Mouse (Mus musculus): ENCODE data around the gene Zkscan17.
"Not testable (repeated sequence)": the region's sequence is repeated elsewhere in the genome, so short reads cannot be mapped to it uniquely, and the experiment has no call there.

The Zkscan17 gene

GRCm38 (mm10) chr11:59526472-59527080, at the start of gene Zkscan17:
Gene Zkscan17 (minus strand): TSS chr11:59526751.
- no peak for DNase-seq (ENCODE audit: low spot score in 2 of 2)

DNA sequence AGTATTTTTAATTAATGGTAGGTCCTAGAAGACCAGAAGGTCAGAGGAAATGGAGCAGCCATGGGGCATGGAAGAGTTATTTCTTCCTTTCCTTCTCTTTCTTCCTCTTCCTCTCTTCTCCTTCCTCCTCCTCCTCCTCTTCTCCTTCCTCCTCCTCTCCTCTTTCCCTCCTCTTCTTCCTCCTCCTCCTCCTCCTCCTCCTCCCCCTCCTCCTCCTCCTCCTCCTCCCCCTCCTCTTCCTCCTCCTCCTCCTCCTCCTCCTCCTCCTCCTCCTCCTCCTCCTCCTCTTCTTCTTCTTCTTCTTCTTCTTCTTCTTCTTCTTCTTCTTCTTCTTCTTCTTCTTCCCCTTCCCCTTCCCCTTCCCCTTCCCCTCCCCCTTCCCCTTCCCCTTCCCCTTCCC, 49.6 kb upstream of the Zkscan17 start, which contains the start of gene Olfr222:
Gene Olfr222 (minus strand): TSS at position 101 of the 400 bp plus-strand sequence.
- DNase-seq (ENCODE audit: low spot score in 2 of 2), result not testable (repeated sequence)

DNA sequence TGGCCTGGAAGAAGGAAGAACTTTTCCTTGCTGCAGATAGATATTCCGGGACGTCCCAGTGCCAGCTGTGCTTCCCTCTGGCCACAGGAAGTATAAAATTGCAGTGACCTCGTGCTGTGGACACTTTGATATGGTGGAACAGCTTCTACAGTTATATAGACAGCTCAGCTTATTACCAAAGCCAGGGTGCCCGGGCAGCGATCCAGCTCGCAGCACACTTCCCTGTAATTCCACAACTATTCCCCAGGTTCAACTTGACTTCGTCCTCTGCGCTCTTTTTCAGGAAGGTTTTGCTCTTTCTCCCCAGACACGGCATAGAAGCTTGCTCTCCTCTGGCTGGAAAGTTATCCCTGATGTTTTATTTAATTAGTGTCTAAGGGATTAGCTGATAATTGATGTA, 49.2 kb upstream of the Zkscan17 start:
- DNase-seq (ENCODE audit: low spot score in 2 of 2), result no peak

GRCm38 (mm10) chr11:59569306-59569705, 42.8 kb upstream of the Zkscan17 start:
- no peak for DNase-seq (ENCODE audit: low spot score in 2 of 2)

- DNase-seq (ENCODE audit: low spot score in 2 of 2), result no peak
These were observed 36.3 kb upstream of the Zkscan17 start for GRCm38 (mm10) chr11:59562837-59563236.

GRCm38 (mm10) chr11:59562336-59562735, 35.8 kb upstream of the Zkscan17 start:
- DNase-seq (ENCODE audit: low spot score in 2 of 2), result no peak

GRCm38 (mm10) chr11:59560906-59561305, 34.4 kb upstream of the Zkscan17 start:
- DNase-seq (ENCODE audit: low spot score in 2 of 2), result no peak

- no peak for DNase-seq (ENCODE audit: low spot score in 2 of 2)
These were observed 28.0 kb upstream of the Zkscan17 start for GRCm38 (mm10) chr11:59554535-59554934.

- no peak for DNase-seq (ENCODE audit: low spot score in 2 of 2)
These were observed 27.6 kb upstream of the Zkscan17 start for GRCm38 (mm10) chr11:59554127-59554526.

DNA sequence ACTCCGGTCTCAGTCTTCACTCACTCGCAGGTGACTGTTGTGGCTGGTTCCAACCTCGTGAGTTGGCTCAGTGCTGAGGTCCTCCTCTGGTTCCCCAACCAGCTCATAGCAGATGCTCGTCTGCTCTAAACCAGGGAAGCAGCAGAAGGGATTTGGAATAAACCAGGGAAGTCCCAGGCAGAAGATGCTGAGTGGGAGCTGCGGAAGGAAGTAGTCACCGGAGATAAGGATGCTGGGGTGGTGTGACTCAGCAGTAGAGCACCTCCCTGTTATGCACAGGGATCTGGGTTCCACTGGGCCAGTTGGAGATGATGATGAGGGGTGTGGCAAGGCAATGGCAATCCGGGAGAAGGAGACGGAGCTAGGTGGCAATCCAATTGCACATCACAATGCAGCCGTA, 17.5 kb upstream of the Zkscan17 start:
- no peak for DNase-seq (ENCODE audit: low spot score in 2 of 2)

GRCm38 (mm10) chr11:59543376-59543775, 16.8 kb upstream of the Zkscan17 start:
- DNase-seq (ENCODE audit: low spot score in 2 of 2), result no peak

DNA sequence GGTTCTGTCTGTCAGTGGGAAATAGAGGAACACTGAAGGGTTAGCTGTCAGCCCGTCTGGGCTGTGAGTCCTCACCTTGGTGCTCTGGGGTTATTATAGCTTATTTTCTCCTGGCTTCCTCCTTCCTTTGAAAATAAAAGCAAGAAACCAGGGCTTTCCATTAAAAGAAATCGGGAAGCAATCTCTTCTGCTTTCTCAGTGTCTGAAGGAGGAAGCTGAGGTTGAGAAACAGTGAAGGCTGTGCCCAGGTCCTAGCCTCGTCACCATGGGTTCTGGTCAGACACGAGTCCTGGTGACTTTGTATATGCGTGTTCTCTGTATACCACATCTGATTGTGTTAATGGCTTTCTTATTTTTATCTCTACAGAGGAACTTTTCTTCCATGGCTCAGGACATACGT, 15.9 kb upstream of the Zkscan17 start:
- DNase-seq (ENCODE audit: low spot score in 2 of 2), result no peak

GRCm38 (mm10) chr11:59541324-59541723, 14.8 kb upstream of the Zkscan17 start, which contains the start of gene Nlrp3:
Gene Nlrp3 (plus strand): TSS chr11:59541568.
- DNase-seq (ENCODE audit: low spot score in 2 of 2), result no peak

DNA sequence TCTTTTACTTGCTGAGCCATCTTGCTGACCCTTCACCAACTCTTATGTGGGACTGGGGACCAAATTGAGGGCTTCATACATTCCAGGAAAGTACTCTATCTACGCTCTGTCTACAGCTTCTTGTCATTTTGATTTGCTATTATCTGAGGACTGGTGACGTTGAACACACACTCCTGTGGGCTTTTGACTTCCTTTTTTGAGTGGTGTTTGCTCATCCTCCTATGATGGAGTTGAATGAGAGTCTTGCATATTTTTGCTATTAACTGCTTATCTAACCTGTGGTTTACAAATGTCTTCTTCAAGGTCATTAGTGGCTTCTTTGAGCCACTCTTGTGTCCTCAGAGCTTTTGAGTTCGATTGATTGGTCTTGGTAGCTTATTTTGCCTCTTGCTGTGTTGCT, 13.6 kb upstream of the Zkscan17 start:
- DNase-seq (ENCODE audit: low spot score in 2 of 2), result no peak

GRCm38 (mm10) chr11:59538387-59538786, 11.8 kb upstream of the Zkscan17 start:
- peak; percentile 44 to 77 for DNase-seq (ENCODE audit: low spot score in 2 of 2)

- peak in 1 of 2 experiments; percentile 26 for DNase-seq (ENCODE audit: low spot score in 2 of 2)
These were observed 10.9 kb upstream of the Zkscan17 start for GRCm38 (mm10) chr11:59537218-59538130.

- no peak for DNase-seq (ENCODE audit: low spot score in 2 of 2)
These were observed 5.0 kb upstream of the Zkscan17 start for GRCm38 (mm10) chr11:59531562-59531961.

GRCm38 (mm10) chr11:59530870-59531535, 4.5 kb upstream of the Zkscan17 start:
- DNase-seq (ENCODE audit: low spot score in 2 of 2), result no peak

DNA sequence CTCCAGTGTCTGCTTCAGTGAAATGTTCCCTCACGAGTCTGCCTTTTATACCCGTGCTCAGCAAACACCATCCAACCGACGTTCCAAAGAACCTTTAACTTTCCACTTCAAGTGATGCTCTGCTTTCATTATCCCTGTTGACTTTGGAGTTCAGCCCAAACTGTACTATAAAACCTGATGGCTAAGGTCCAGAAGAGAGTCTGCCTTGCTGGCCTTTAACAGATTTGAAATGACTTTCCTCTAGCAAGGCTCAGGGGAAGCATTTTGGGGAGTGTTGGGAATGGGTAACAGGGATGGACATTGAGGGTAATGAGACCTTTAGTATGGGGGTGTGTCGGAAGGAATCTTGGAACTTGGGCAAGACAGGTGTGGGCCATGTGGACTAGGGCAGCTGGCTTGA, 3.7 kb upstream of the Zkscan17 start:
- no peak for DNase-seq (ENCODE audit: low spot score in 2 of 2)

- DNase-seq (ENCODE audit: low spot score in 2 of 2), result peak; percentile 59 to 64
These were observed 1.3 kb downstream of the Zkscan17 start for GRCm38 (mm10) chr11:59525237-59525636.

GRCm38 (mm10) chr11:59524150-59524549, 2.4 kb downstream of the Zkscan17 start:
- no peak for DNase-seq (ENCODE audit: low spot score in 2 of 2)
